Mouse (Mus musculus) bone marrow macrophage, adult 2 months (primary cell): Measurements from ENCODE around the gene Kcna5. TPM values are rescaled to one million over a fixed set of nuclear protein-coding genes. Genes with fewer than 3 reads are reported as not detected.

Experiments used
- H3K27ac ChIP-seq: 2 replicates; pipeline ENCODE4 v1.5.1; 2012; ENCODE audit warnings: low read depth, low read length; ENCODE audit not compliant: insufficient read depth
- H3K4me1 ChIP-seq: 2 replicates; pipeline ENCODE4 v1.6.1; 2012; ENCODE audit warnings: low read length; ENCODE audit not compliant: control insufficient read depth, insufficient read depth
- H3K4me3 ChIP-seq: 2 replicates; pipeline ENCODE4 v1.5.1; 2012; ENCODE audit warnings: mild to moderate bottlenecking, low read length, moderate library complexity; ENCODE audit not compliant: insufficient read depth
- CTCF ChIP-seq: IDR thresholded peaks from 2 replicates; pipeline ENCODE4 v1.5.1; 2012; ENCODE audit warnings: low read depth, mild to moderate bottlenecking, low read length, moderate library complexity
- POLR2A ChIP-seq: IDR thresholded peaks from 2 replicates; pipeline ENCODE4 v1.6.1; 2012; ENCODE audit warnings: mild to moderate bottlenecking, low read depth, low read length, borderline replicate concordance
- polyA plus RNA-seq: library from polyadenylated mRNA; stranded (reverse); fragments of >200 nt; gene quantifications from 2 replicates; pipeline ENCODE4 v1.2.4, GENCODE M21; 2012; ENCODE audit not compliant: missing spikeins, insufficient read depth, insufficient read length

Kcna5 gene
- polyA plus RNA-seq, 1 experiment: not detected

DNA sequence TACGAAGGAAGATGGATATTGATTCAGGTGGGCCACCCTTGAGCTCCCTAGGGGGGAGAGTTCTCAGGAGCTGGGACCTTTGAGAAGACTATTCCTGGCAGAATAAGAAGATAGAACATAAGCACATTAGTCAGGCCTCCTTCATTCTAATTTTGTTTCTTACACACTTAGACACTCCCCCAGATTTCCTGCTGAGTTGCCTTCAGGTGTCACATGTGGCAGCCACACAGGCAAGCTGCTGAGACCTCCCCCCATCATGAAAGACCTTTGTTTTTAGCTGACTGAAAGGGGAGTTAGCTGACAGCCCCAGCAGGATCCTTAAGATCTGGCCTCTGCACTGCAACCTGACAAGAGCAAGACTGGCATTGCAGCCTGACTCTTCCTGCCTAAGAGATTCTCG is 2.3 kb upstream of the Kcna5 start:
- no peak overlapping the region for H3K4me3 ChIP-seq
- no peaks in the 10 kb centered on the region for H3K4me1 ChIP-seq
- no peak for TF ChIP-seq CTCF
- no peak for TF ChIP-seq POLR2A
- H3K27ac ChIP-seq: no peak overlapping the region

DNA sequence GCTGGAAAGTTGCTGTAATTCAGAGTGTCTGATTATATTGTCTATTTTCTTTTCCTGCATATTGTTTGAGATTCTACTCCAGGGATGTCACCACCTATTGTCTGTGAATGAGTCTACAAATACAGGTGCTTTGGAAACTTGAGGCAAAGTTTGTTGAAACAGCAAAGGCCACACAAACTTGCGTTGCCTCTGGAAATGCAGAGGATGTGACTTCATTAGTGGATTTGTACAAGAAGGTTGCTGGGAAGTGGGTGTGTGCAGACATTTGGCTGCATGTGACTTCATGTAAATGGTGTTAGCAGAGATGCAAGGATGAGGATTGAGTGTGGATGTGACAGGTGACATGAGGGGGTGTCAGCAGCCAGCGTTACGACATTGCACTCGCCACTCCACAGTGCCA is 1.7 kb upstream of the Kcna5 start:
- no peak overlapping the region for H3K27ac ChIP-seq
- H3K4me3 ChIP-seq: no peak overlapping the region

DNA sequence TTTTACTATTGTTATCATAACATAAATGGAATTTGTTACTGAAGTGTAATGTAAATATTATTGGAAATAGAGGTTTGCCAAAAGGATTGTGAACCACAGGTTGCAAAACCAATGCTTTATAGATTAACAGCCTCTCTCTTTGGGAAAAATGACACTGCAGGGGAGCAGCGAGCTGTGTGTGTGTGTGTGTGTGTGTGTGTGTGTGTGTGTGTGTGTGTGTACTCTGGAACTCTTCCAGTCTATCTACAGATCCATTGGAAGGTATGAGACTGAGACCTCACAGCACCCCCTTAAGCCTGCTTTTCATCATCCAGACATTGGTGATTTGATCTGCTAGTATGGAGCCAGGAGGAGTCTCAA is 679 bp upstream of the Kcna5 start:
- no peak overlapping the region for H3K4me3 ChIP-seq
- no peak for TF ChIP-seq CTCF
- no peak for TF ChIP-seq POLR2A
- H3K4me1 ChIP-seq: no peaks in the 10 kb centered on the region
- H3K27ac ChIP-seq: no peak overlapping the region

More for the DNA sequence above, 1.7 kb upstream of the Kcna5 start:
- TF ChIP-seq CTCF (no peak), POLR2A (no peak)
- no peaks in the 10 kb centered on the region for H3K4me1 ChIP-seq

DNA sequence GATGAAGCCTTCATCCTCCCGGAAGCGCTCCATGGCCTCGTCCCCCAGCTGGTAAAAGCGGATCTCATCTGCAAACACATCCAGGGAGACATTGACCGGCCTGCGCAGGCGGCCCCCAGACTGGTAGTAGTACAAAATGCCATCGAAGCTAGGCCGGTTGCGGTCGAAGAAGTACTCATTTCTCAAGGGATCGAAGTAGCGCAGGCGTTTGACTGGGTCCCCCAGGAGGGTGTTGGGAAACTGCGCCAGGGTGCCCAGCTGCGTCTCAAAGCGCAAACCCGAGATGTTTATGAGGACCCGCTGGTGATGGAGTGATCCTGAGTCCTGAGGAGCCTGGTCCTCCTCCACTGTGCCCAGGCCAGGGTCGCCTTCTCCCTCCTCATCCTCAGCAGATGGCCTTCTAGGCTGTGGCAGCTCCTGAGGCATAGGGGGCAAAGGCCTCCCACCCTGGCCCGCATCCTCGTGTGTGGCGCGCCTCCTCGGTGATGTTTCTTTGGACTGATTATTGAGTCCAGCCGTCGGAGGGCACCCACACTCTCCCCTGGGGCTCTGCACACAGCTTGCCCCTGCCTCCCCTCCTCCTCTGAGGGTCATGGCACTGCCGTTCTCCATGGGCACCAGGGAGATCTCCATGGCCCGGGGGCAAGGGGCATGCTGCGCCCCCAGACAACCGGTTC is 543 bp downstream of the Kcna5 start:
- Histone ChIP-seq H3K27ac (no peak overlapping the region), H3K4me3 (no peak overlapping the region), H3K4me1 (no peaks in the 10 kb centered on the region)
- TF ChIP-seq CTCF (no peak), POLR2A (no peak)

DNA sequence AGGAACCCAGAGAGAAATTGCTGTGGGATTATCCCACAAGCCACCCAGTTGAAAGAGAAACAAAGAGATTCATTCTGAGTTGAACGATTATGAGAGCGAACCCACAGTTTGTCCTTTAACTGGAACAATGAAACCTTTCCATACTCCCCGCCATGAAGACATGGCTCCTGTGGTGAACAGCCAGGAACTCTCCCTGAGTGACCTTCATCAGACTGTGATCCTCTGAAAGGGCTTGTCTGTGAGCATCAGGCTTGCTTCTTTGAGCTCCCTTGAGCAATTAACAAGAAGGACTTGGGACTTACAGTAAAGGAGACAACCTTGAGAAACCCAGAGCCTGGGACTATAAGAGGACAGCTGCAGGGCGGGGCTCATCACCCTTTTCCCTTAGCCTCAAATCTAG is 3.9 kb downstream of the Kcna5 start:
- Histone ChIP-seq H3K4me3 (no peak overlapping the region), H3K4me1 (no peaks in the 10 kb centered on the region), H3K27ac (no peak overlapping the region)
- TF ChIP-seq CTCF: no peak
- no peak for TF ChIP-seq POLR2A

DNA sequence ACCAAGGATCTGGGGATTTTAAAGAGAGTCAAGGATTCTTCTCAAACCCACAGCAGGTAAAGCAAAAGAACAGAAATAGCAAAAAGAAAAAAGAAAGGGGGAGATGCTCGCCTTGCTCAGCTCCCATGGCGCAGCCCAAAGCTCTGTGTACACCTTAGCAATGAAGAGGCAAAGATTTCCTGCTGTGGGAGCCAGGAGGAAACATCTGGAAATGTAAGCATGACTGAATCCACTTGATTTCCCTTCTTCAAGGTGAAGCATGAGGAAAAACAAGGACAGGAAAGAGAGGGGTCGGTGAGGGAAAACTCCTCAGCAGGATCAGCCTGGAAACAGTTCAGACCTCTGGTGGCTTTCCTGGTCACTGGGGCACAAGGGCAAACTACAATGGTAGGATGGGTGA is 5.2 kb downstream of the Kcna5 start:
- no peak for TF ChIP-seq CTCF
- TF ChIP-seq POLR2A: no peak

DNA sequence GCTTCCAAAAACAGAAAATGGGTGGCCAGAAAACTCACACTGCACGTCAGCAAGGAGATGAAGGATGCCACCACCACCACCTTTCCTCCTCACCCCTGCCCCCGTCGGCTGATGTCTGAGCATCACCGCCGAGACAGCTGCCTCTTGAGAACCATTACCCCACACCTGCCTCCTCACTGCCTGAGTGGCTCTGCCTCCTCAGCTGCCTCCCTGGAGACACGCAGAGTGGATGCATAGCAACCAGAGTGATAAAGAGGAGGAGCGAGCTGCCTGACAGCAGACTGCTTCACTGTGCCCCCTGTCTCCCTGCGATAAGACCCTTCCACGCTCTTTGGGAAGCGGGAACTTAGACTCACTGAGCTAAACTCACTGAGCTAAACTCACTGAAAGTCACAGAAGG is 20.5 kb downstream of the Kcna5 start:
- Histone ChIP-seq H3K27ac (no peak overlapping the region), H3K4me3 (no peak overlapping the region), H3K4me1 (no peaks in the 10 kb centered on the region)
- TF ChIP-seq CTCF (no peak), POLR2A (no peak)

More for the DNA sequence above, 5.2 kb downstream of the Kcna5 start:
- Histone ChIP-seq H3K27ac (no peak overlapping the region), H3K4me1 (no peaks in the 10 kb centered on the region), H3K4me3 (no peak overlapping the region)

DNA sequence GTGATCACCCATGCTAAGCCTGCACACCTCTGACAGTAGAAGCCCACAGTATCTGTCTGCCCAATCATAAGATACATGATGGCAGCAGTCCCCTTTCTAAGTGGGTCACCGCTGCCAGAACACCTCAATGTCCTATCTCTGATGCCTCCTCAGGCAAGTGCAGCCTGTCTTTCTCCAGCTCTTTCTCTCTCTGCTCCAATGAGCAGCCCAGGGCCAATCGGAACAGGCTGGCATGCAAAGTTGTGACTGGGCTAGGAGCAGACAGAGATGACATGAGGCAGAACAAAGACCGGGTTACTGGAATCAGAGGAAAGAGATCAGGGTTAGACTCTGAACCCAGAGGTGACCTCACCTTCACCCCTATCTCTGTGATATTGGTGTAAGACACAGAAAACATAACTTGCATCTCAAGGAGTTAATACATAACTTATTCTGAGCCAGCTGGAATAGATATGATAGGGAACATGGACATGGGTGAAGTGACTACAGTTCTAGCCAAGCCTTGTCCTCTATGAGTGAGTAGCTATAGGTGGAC is 21.4 kb downstream of the Kcna5 start:
- TF ChIP-seq CTCF (no peak), POLR2A (no peak)
- no peak overlapping the region for H3K4me3 ChIP-seq
- H3K27ac ChIP-seq: no peak overlapping the region
- no peaks in the 10 kb centered on the region for H3K4me1 ChIP-seq

DNA sequence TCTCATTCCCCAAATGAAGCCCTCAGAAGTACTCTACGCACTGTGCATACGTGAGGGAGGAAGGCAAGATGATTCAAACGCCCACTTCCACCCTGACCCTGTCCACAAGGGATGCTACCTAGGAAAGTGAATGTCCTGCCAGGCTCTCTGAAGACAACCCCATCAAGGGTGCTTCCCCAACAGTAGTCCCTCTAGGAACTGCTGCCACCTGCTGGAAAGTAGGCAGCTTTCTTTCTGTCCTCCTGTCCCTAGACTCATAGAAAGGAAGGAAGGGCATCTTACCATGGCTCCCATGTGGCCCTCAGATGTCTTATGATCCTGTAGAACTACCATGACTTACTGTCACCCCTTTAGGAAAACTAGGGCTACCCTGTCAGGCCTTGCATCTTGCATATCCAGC is 22.1 kb downstream of the Kcna5 start:
- Histone ChIP-seq H3K27ac (no peak overlapping the region), H3K4me1 (no peaks in the 10 kb centered on the region), H3K4me3 (no peak overlapping the region)
- TF ChIP-seq POLR2A (no peak), CTCF (no peak)

DNA sequence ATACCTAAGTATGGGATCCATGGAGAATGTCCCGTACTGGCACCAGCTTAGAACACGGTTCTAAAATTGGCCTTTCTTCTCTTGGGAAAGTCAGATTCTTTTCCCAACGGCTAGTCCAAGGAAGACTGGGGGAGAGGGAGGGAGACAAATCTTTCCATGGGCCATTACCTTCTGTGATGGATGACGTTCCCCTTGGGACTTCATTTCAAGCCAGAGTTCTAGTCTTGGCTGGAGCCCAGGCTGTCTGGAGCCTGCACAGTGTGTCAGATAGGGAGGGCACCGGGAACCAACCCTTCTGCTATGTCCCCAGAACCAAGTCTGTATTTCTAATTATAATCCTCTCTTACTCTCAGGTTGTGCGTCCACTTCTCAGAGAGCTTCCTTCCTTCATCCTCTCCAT is 26.5 kb downstream of the Kcna5 start:
- H3K27ac ChIP-seq: no peak overlapping the region
- H3K4me1 ChIP-seq: no peaks in the 10 kb centered on the region
- TF ChIP-seq CTCF: no peak
- TF ChIP-seq POLR2A: no peak
- H3K4me3 ChIP-seq: no peak overlapping the region

DNA sequence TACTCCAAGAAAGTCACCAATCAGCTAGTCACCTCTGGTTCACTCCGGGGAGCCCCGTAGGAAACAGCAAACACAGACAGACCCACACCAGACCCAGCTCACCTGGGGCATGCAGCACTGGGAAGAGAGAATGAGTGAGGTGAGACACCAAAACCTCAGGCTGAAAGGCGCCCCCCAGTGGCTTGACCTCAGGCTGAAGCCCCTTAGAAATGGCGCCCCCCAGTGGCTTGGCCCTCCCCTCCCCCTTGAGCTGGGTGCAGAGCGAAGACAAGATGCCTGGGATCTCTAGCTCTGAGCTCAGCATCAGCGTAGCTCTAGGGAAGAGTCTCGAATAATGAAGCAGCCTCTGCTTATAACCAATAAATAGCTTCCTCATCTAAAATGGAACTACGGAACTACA is 31.3 kb downstream of the Kcna5 start:
- no peaks in the 10 kb centered on the region for H3K4me1 ChIP-seq
- no peak overlapping the region for H3K27ac ChIP-seq
- H3K4me3 ChIP-seq: no peak overlapping the region
- TF ChIP-seq CTCF: no peak
- TF ChIP-seq POLR2A: no peak
